11 mouse cellular contexts compared by ENCODE assay signal in genomic region chr4:59869488-59870057, GRCm38 (mm10). TPM values are rescaled to one million over a fixed set of nuclear protein-coding genes. Genes with fewer than 3 reads are reported as not detected.
A peak's percentile ranks its signal among the peaks of the same experiment; 100 is the strongest.
DNase-seq lines count a peak whose midpoint lies in the region; ATAC-seq and TF ChIP-seq lines count a peak whose summit lies in the region.
"Had no signal": no experiment of that assay in that cellular context is flagged by ENCODE, and none has a peak within 500 bp of the region (broad histone marks: within the 10 kb centered on the region; RNA-seq: fewer than 3 reads in every experiment).

No protein-coding gene starts in this region.

- intact Hi-C loops in heart, postnatal 25 days (cut with DNase I), result loop anchor here (5.0 kb wide), 3 partner anchors 58 to 257 kb away; partner anchors contain the start of gene Snx30

- WGBS in heart, embryonic 13.5 days, result 45% methylated on average over 6 of the region's 6 CpGs
- WGBS in kidney, postnatal 0 days, result 51% methylated on average over 6 of the region's 6 CpGs

- no peaks in the 10 kb centered on the region for H3K9me3 ChIP-seq in heart, embryonic 13.5 days
- no peaks in the 10 kb centered on the region for H3K9me3 ChIP-seq in MEL (replicated peaks; ENCODE audit: insufficient read depth, low read length)
- H3K9me3 ChIP-seq in kidney, postnatal 0 days (replicated peaks; ENCODE audit: low read length), result no peaks in the 10 kb centered on the region
- H3K9me3 ChIP-seq: G1E; liver, embryonic 15.5 days had no signal

- TF ChIP-seq EP300 in MEL (IDR thresholded peaks at IDR 0.05; ENCODE audit: low read depth in 1 of 2, low read length in 2 of 2), result peak; percentile 70 to 74

- peaks cover 9% of the 10 kb centered on the region; the same call in 1 of the 2 replicates for H3K36me3 ChIP-seq in heart, embryonic 13.5 days
- H3K36me3 ChIP-seq in MEL (ENCODE audit: control insufficient read depth in 1 of 2, insufficient read depth in 2 of 2, low read length in 2 of 2), result peaks cover 0 to 32% of the 10 kb centered on the region in 2 experiments; a peak in 2 of 4 replicates
- H3K36me3 ChIP-seq in kidney, postnatal 0 days (ENCODE audit: insufficient read depth, low read length), result no peaks in the 10 kb centered on the region
- H3K36me3 ChIP-seq: liver, embryonic 15.5 days had no signal

- TF ChIP-seq POLR2A in MEL (IDR thresholded peaks at IDR 0.05; ENCODE audit: control insufficient read depth in 1 of 2, insufficient read depth in 1 of 2, low read depth in 1 of 2, low read length in 2 of 2, poor library complexity in 1 of 2), result no peak

- H3K4me2 ChIP-seq in heart, embryonic 13.5 days, result no peak overlapping the region
- H3K4me2 ChIP-seq in kidney, postnatal 0 days (ENCODE audit: low read length), result no peak overlapping the region
- H3K4me2 ChIP-seq: liver, embryonic 15.5 days had no signal

- H3K4me1 ChIP-seq in heart, embryonic 13.5 days, result peaks cover 23% of the 10 kb centered on the region
- peaks cover 15 to 24% of the 10 kb centered on the region in 2 experiments for H3K4me1 ChIP-seq in MEL (ENCODE audit: control insufficient read depth in 1 of 2, insufficient read depth in 2 of 2, low read length in 2 of 2)
- H3K4me1 ChIP-seq in kidney, postnatal 0 days (replicated peaks; ENCODE audit: insufficient read depth, low read length), result no peaks in the 10 kb centered on the region

- TF ChIP-seq CTCF in MEL (IDR thresholded peaks at IDR 0.05 in 2 of 3, conservative IDR thresholded peaks at IDR 0.05 in 1 of 3; ENCODE audit: control insufficient read depth in 1 of 3, insufficient read depth in 1 of 3, low read depth in 2 of 3, low read length in 3 of 3, poor library complexity in 1 of 3, severe bottlenecking in 1 of 3), result no peak
- TF ChIP-seq CTCF in kidney, postnatal 0 days (IDR thresholded peaks at IDR 0.05; ENCODE audit: low read depth), result no peak

- H3K9ac ChIP-seq in heart, embryonic 13.5 days, result no peak overlapping the region
- no peak overlapping the region for H3K9ac ChIP-seq in MEL (ENCODE audit: control insufficient read depth, low read depth, low read length, poor library complexity, severe bottlenecking)
- H3K9ac ChIP-seq in kidney, postnatal 0 days (ENCODE audit: low read depth, low read length), result no peak overlapping the region
- H3K9ac ChIP-seq: liver, embryonic 15.5 days had no signal

- TF ChIP-seq RAD21 in MEL (IDR thresholded peaks at IDR 0.05; ENCODE audit: low read depth, low read length), result no peak

- no peaks in the 10 kb centered on the region for H3K27me3 ChIP-seq in heart, embryonic 13.5 days (replicated peaks)
- H3K27me3 ChIP-seq in MEL (ENCODE audit: control insufficient read depth in 1 of 2, insufficient read depth in 2 of 2, low read length in 2 of 2), result no peaks in the 10 kb centered on the region
- no peaks in the 10 kb centered on the region for H3K27me3 ChIP-seq in kidney, postnatal 0 days (ENCODE audit: insufficient read depth, low read length)
- H3K27me3 ChIP-seq: liver, embryonic 15.5 days had no signal

- peak overlapping the region; percentile 61; the same call in 1 of the 2 replicates for H3K27ac ChIP-seq in heart, embryonic 13.5 days (replicated peaks)
- H3K27ac ChIP-seq in MEL (ENCODE audit: control insufficient read depth, low read depth, low read length), result no peak overlapping the region
- no peak overlapping the region for H3K27ac ChIP-seq in kidney, postnatal 0 days
- H3K27ac ChIP-seq: liver, embryonic 15.5 days had no signal

- DNase-seq in heart, postnatal 25 days (ENCODE audit: low spot score), result no peak
- DNase-seq in MEL (ENCODE audit: low read depth, low spot score), result peak; percentile 77
- DNase-seq in cerebellum, adult 8-10 months, result peak; percentile 53
- peak; percentile 52 for DNase-seq in kidney, postnatal 0 days (ENCODE audit: low spot score)
- no peak for DNase-seq in spleen, postnatal 36 days (ENCODE audit: low spot score in 2 of 2)
- DNase-seq in layer of hippocampus, adult 8-10 months (ENCODE audit: low spot score in 2 of 2), result no peak
- no peak for DNase-seq in urinary bladder, postnatal 10 days (ENCODE audit: low spot score)

- no peaks in the 10 kb centered on the region for H3K79me2 ChIP-seq in MEL (ENCODE audit: control insufficient read depth, insufficient read depth, low read length, poor library complexity)

- no peak for ATAC-seq in heart, embryonic 13.5 days (ENCODE audit: extremely low read depth, insufficient number of reproducible peaks, low FRiP score, low TSS enrichment)
- ATAC-seq in kidney, postnatal 0 days (replicated peaks; ENCODE audit: low FRiP score, low read depth), result no peak

- H3K4me3 ChIP-seq in heart, embryonic 13.5 days, result no peak overlapping the region
- no peak overlapping the region for H3K4me3 ChIP-seq in MEL (ENCODE audit: control insufficient read depth in 1 of 2, insufficient read depth in 1 of 2, low read depth in 2 of 2, low read length in 2 of 2)
- no peak overlapping the region for H3K4me3 ChIP-seq in kidney, postnatal 0 days (replicated peaks; ENCODE audit: low read depth, low read length)
- H3K4me3 ChIP-seq: liver, embryonic 15.5 days had no signal

TF ChIP-seq in MEL, 35 proteins besides CTCF, POLR2A, EP300 and RAD21:
- TF ChIP-seq RCOR1 (IDR thresholded peaks at IDR 0.05; ENCODE audit: low read depth, low read length) (peak; percentile 99), USF2 (IDR thresholded peaks at IDR 0.05; ENCODE audit: borderline replicate concordance in 1 of 2, insufficient read depth in 1 of 2, low read depth in 1 of 2, low read length in 2 of 2) (no peak), ETS1 (IDR thresholded peaks at IDR 0.05; ENCODE audit: low read depth, low read length) (peak; percentile 47), ELF1 (IDR thresholded peaks at IDR 0.05; ENCODE audit: low read depth, low read length) (no peak), POLR2AphosphoS2 (IDR thresholded peaks at IDR 0.05; ENCODE audit: low read length) (no peak), ZMIZ1 (IDR thresholded peaks at IDR 0.05; ENCODE audit: low read depth, low read length) (no peak), TBP (IDR thresholded peaks at IDR 0.05; ENCODE audit: low read depth, low read length) (no peak), MEF2A (IDR thresholded peaks at IDR 0.05; ENCODE audit: extremely low read depth, insufficient replicate concordance, low read depth, low read length, poor library complexity, severe bottlenecking) (no peak), MYB (IDR thresholded peaks at IDR 0.05; ENCODE audit: low read depth, low read length) (no peak), TCF12 (IDR thresholded peaks at IDR 0.05; ENCODE audit: low read depth, low read length) (peak; percentile 71), MYC (IDR thresholded peaks at IDR 0.05; ENCODE audit: low read depth, low read length) (no peak), NRF1 (IDR thresholded peaks at IDR 0.05; ENCODE audit: insufficient read depth, low read depth, low read length, poor library complexity, severe bottlenecking) (no peak), E2F4 (IDR thresholded peaks at IDR 0.05; ENCODE audit: borderline replicate concordance, low read depth, low read length) (no peak), UBTF (IDR thresholded peaks at IDR 0.05; ENCODE audit: borderline replicate concordance, insufficient read depth, low read depth, low read length) (no peak), CHD1 (IDR thresholded peaks at IDR 0.05; ENCODE audit: low read depth, low read length) (no peak), MAFK (IDR thresholded peaks at IDR 0.05; ENCODE audit: borderline replicate concordance, low read depth, low read length) (peak; percentile 41; the same call in 1 of the 2 replicates), MAX (IDR thresholded peaks at IDR 0.05; ENCODE audit: low read length) (no peak), CHD2 (IDR thresholded peaks at IDR 0.05; ENCODE audit: low read length) (no peak), HCFC1 (IDR thresholded peaks at IDR 0.05; ENCODE audit: low read depth, low read length) (no peak), MAZ (IDR thresholded peaks at IDR 0.05; ENCODE audit: low read depth, low read length) (no peak), KAT2A (conservative IDR thresholded peaks at IDR 0.05; ENCODE audit: low read depth, low read length) (no peak), JUND (IDR thresholded peaks at IDR 0.05; ENCODE audit: low read depth, low read length) (no peak), TAL1 (IDR thresholded peaks at IDR 0.05; ENCODE audit: low read length) (peak; percentile 35; the same call in 1 of the 2 replicates), MXI1 (IDR thresholded peaks at IDR 0.05; ENCODE audit: low read depth, low read length) (peak; percentile 59; the same call in 1 of the 2 replicates), ZC3H11A (IDR thresholded peaks at IDR 0.05; ENCODE audit: low read depth, low read length) (no peak), POLR2AphosphoS5 (IDR thresholded peaks at IDR 0.05; ENCODE audit: borderline replicate concordance, low read depth, low read length) (no peak), GABPA (IDR thresholded peaks at IDR 0.05; ENCODE audit: low read depth, low read length) (no peak), NELFE (IDR thresholded peaks at IDR 0.05; ENCODE audit: low read depth, low read length) (no peak), SIN3A (IDR thresholded peaks at IDR 0.05; ENCODE audit: low read length) (peak; percentile 52; the same call in 1 of the 2 replicates), BHLHE40 (IDR thresholded peaks at IDR 0.05; ENCODE audit: borderline replicate concordance, low read depth, low read length) (peak; percentile 49; the same call in 1 of the 2 replicates), GATA1 (IDR thresholded peaks at IDR 0.05; ENCODE audit: low read depth, low read length) (peak; percentile 38; the same call in 1 of the 2 replicates), ZKSCAN1 (IDR thresholded peaks at IDR 0.05; ENCODE audit: low read depth, low read length) (no peak), SMC3 (IDR thresholded peaks at IDR 0.05; ENCODE audit: low read depth, low read length) (no peak), ZNF384 (IDR thresholded peaks at IDR 0.05; ENCODE audit: low read depth, low read length) (0 out of 2 replicates have a peak, but pooled peaks have one; percentile 24), USF1 (IDR thresholded peaks at IDR 0.05; ENCODE audit: low read depth, low read length) (no peak)

RNA-seq across cellular contexts. Expression of gene Slc46a2, which starts 45.3 kb away (rescaled TPM):
- 0.15 and 0.74 TPM in 2 replicates for polyA plus RNA-seq in heart, embryonic 13.5 days (2015; fragmentation: Nextera tagmentation; extraction: Ambion mirVana)
- under 1 TPM; 0.44 to 0.48 TPM for total RNA-seq in heart, postnatal 25 days (2021)
- total RNA-seq in MEL (2012; rRNA removed), result not detected in 2 replicates
- not detected for polyA plus RNA-seq in MEL (2012; ENCODE audit: insufficient read depth in 1 of 2, insufficient read length in 2 of 2, low read depth in 1 of 2, low replicate concordance in 2 of 2, missing spikeins in 1 of 2)
- polyA plus RNA-seq in kidney, postnatal 0 days (2015; fragmentation: Nextera tagmentation; extraction: Ambion mirVana), result 0.08 and 0.24 TPM in 2 replicates
- total RNA-seq in layer of hippocampus, adult 8-10 months (2022), result not detected
- total RNA-seq: gastrocnemius, adult 8-10 months had no signal
- polyA plus RNA-seq: G1E; liver, embryonic 15.5 days had no signal

Comparison
In these comparisons a context has a peak if more than half of its experiments do, and no peak if none do; other contexts are left out.
1. DNase-seq: peak in MEL (single experiment), cerebellum, adult 8-10 months (single experiment) and kidney, postnatal 0 days (single experiment); none in heart, postnatal 25 days (single experiment), spleen, postnatal 36 days (0 of 2), layer of hippocampus, adult 8-10 months (0 of 2) and urinary bladder, postnatal 10 days (single experiment).